Mouse (Mus musculus) ovary, postnatal 10 days (tissue): ENCODE data around the gene Dntt.

Source experiments
- DNase-seq: peaks from one replicate; pipeline ENCODE4 v3.0.0; 2022; ENCODE audit warnings: low spot score

Gene Dntt

GRCm38 (mm10) chr19:41071500-41071899, 42.4 kb downstream of the Dntt start:
- peak; percentile 67 for DNase-seq

- DNase-seq, result no peak
Observed at GRCm38 (mm10) chr19:41073746-41074455, 44.8 kb downstream of the Dntt start.

- DNase-seq, result no peak
Observed at GRCm38 (mm10) chr19:41076906-41077305, 47.8 kb downstream of the Dntt start, which contains the start of gene Opalin. Gene Opalin, minus strand, starts transcription at chr19:41077113.

GRCm38 (mm10) chr19:41081589-41081988, 52.5 kb downstream of the Dntt start:
- DNase-seq, result no peak

GRCm38 (mm10) chr19:41083646-41084045, 54.6 kb downstream of the Dntt start:
- DNase-seq, result no peak

- no peak for DNase-seq
Observed at GRCm38 (mm10) chr19:41086289-41086688, 57.2 kb downstream of the Dntt start.

- DNase-seq, result peak; percentile 24
Observed at GRCm38 (mm10) chr19:41086700-41087099, 57.6 kb downstream of the Dntt start.

- no peak for DNase-seq
Observed at GRCm38 (mm10) chr19:41087901-41088300, 58.8 kb downstream of the Dntt start.

GRCm38 (mm10) chr19:41088491-41088890, 59.4 kb downstream of the Dntt start:
- DNase-seq, result no peak

- no peak for DNase-seq
Observed at GRCm38 (mm10) chr19:41089833-41090232, 60.8 kb downstream of the Dntt start.

GRCm38 (mm10) chr19:41091901-41092300, 62.8 kb downstream of the Dntt start:
- DNase-seq, result no peak

GRCm38 (mm10) chr19:41097038-41097437, 68.0 kb downstream of the Dntt start:
- DNase-seq, result no peak

- no peak for DNase-seq
Observed at GRCm38 (mm10) chr19:41100863-41101262, 71.8 kb downstream of the Dntt start.

- DNase-seq, result no peak
Observed at GRCm38 (mm10) chr19:41101390-41101789, 72.3 kb downstream of the Dntt start.

- DNase-seq, result no peak
Observed at GRCm38 (mm10) chr19:41104922-41105321, 75.8 kb downstream of the Dntt start.

GRCm38 (mm10) chr19:41107530-41107929, 78.5 kb downstream of the Dntt start:
- no peak for DNase-seq

GRCm38 (mm10) chr19:41108666-41109065, 79.6 kb downstream of the Dntt start:
- DNase-seq, result no peak
